Mouse (Mus musculus): Measurements from ENCODE around the gene Fancc. TPM values are rescaled to one million over a fixed set of nuclear protein-coding genes. Genes with fewer than 3 reads are reported as not detected.

Gene Fancc
- polyA plus RNA-seq, 1 experiment from 2014 or later = 23.7 TPM

- no peak for ATAC-seq (ENCODE audit: insufficient number of reproducible peaks, insufficient read depth, low FRiP score, low TSS enrichment)
- Histone ChIP-seq H3K9me3 (no peaks in the 10 kb centered on the region), H3K4me2 (replicated peaks) (no peak overlapping the region), H3K4me3 (no peak overlapping the region), H3K27ac (peak overlapping the region; percentile 76; the same call in 1 of the 2 replicates), H3K9ac (no peak overlapping the region), H3K27me3 (no peaks in the 10 kb centered on the region), H3K4me1 (peaks cover 59% of the 10 kb centered on the region), H3K36me3 (peaks cover 67% of the 10 kb centered on the region)
- 49% methylated on average over 3 of the region's 3 CpGs for WGBS
Measured at GRCm38 (mm10) chr13:63529602-63530370, 32.7 kb upstream of the Fancc start.

- H3K4me3 ChIP-seq = no peak overlapping the region
- H3K9ac ChIP-seq = no peak overlapping the region
- H3K27ac ChIP-seq = peak overlapping the region; percentile 76
- peaks cover 69% of the 10 kb centered on the region for H3K36me3 ChIP-seq
- 0 out of 2 replicates have a peak, but pooled peaks have one; percentile 29 for ATAC-seq (ENCODE audit: insufficient number of reproducible peaks, insufficient read depth, low FRiP score, low TSS enrichment)
- H3K9me3 ChIP-seq = no peaks in the 10 kb centered on the region
- H3K4me2 ChIP-seq (replicated peaks) = peak overlapping the region; percentile 7; the same call in 1 of the 2 replicates
- peaks cover 68% of the 10 kb centered on the region for H3K4me1 ChIP-seq
- 4% methylated on average over 2 of the region's 2 CpGs for WGBS
- no peaks in the 10 kb centered on the region for H3K27me3 ChIP-seq
Measured at GRCm38 (mm10) chr13:63528852-63529251, 31.8 kb upstream of the Fancc start.

GRCm38 (mm10) chr13:63528164-63528675 is 31.1 kb upstream of the Fancc start:
- H3K4me2 ChIP-seq (replicated peaks) = peak overlapping the region; percentile 7; the same call in 1 of the 2 replicates
- no peak overlapping the region for H3K4me3 ChIP-seq
- H3K9me3 ChIP-seq = no peaks in the 10 kb centered on the region
- no peaks in the 10 kb centered on the region for H3K27me3 ChIP-seq
- peak; percentile 72 for ATAC-seq (ENCODE audit: insufficient number of reproducible peaks, insufficient read depth, low FRiP score, low TSS enrichment)
- H3K4me1 ChIP-seq = peaks cover 75% of the 10 kb centered on the region
- 7% methylated on average over 5 of the region's 5 CpGs for WGBS
- H3K36me3 ChIP-seq = peaks cover 64% of the 10 kb centered on the region
- H3K9ac ChIP-seq = no peak overlapping the region
- peak overlapping the region; percentile 76 for H3K27ac ChIP-seq

- Histone ChIP-seq H3K36me3 (peaks cover 57% of the 10 kb centered on the region), H3K4me3 (no peak overlapping the region), H3K9ac (no peak overlapping the region), H3K27me3 (no peaks in the 10 kb centered on the region), H3K4me2 (replicated peaks) (0 out of 2 replicates have a peak overlapping the region, but pooled peaks have one; percentile 3), H3K4me1 (peaks cover 76% of the 10 kb centered on the region), H3K9me3 (no peaks in the 10 kb centered on the region), H3K27ac (peak overlapping the region; percentile 82)
- 26% methylated on average over 11 of the region's 11 CpGs for WGBS
- ATAC-seq (ENCODE audit: insufficient number of reproducible peaks, insufficient read depth, low FRiP score, low TSS enrichment) = peak; percentile 30; the same call in 1 of the 2 replicates
Measured at GRCm38 (mm10) chr13:63525571-63526197, 28.6 kb upstream of the Fancc start.

- peaks cover 63% of the 10 kb centered on the region for H3K36me3 ChIP-seq
- peak overlapping the region; percentile 82 for H3K27ac ChIP-seq
Measured at GRCm38 (mm10) chr13:63524608-63525570, 27.8 kb upstream of the Fancc start.

GRCm38 (mm10) chr13:63524061-63524460 is 27.0 kb upstream of the Fancc start:
- Histone ChIP-seq H3K27ac (0 out of 2 replicates have a peak overlapping the region, but pooled peaks have one; percentile 82), H3K4me3 (no peak overlapping the region), H3K9ac (no peak overlapping the region), H3K9me3 (no peaks in the 10 kb centered on the region), H3K4me1 (peaks cover 65% of the 10 kb centered on the region), H3K36me3 (peaks cover 68% of the 10 kb centered on the region), H3K27me3 (no peaks in the 10 kb centered on the region), H3K4me2 (replicated peaks) (no peak overlapping the region)
- no peak for ATAC-seq (ENCODE audit: insufficient number of reproducible peaks, insufficient read depth, low FRiP score, low TSS enrichment)
- WGBS = 52% methylated on average over 2 of the region's 2 CpGs

More at GRCm38 (mm10) chr13:63524608-63525570, 27.8 kb upstream of the Fancc start:
- 0 out of 2 replicates have a peak overlapping the region, but pooled peaks have one; percentile 1 for H3K4me2 ChIP-seq (replicated peaks)
- no peak for ATAC-seq (ENCODE audit: insufficient number of reproducible peaks, insufficient read depth, low FRiP score, low TSS enrichment)
- H3K9me3 ChIP-seq = no peaks in the 10 kb centered on the region
- peaks cover 72% of the 10 kb centered on the region for H3K4me1 ChIP-seq
- no peak overlapping the region for H3K9ac ChIP-seq
- WGBS = 46% methylated on average over 25 of the region's 25 CpGs
- H3K4me3 ChIP-seq = no peak overlapping the region
- H3K27me3 ChIP-seq = no peaks in the 10 kb centered on the region

GRCm38 (mm10) chr13:63522832-63523231 is 25.8 kb upstream of the Fancc start:
- H3K36me3 ChIP-seq = peaks cover 80% of the 10 kb centered on the region
- H3K27me3 ChIP-seq = no peaks in the 10 kb centered on the region
- WGBS = 42% methylated on average over 10 of the region's 10 CpGs
- H3K4me3 ChIP-seq = no peak overlapping the region
- H3K4me1 ChIP-seq = peaks cover 53% of the 10 kb centered on the region
- no peak for ATAC-seq (ENCODE audit: insufficient number of reproducible peaks, insufficient read depth, low FRiP score, low TSS enrichment)
- H3K4me2 ChIP-seq (replicated peaks) = no peak overlapping the region
- no peak overlapping the region for H3K9ac ChIP-seq
- H3K9me3 ChIP-seq = no peaks in the 10 kb centered on the region
- H3K27ac ChIP-seq = peak overlapping the region; percentile 46; the same call in 1 of the 2 replicates

GRCm38 (mm10) chr13:63520110-63520509 is 23.0 kb upstream of the Fancc start:
- Histone ChIP-seq H3K9ac (no peak overlapping the region), H3K9me3 (no peaks in the 10 kb centered on the region), H3K4me3 (no peak overlapping the region), H3K27ac (no peak overlapping the region), H3K36me3 (peaks cover 88% of the 10 kb centered on the region), H3K4me1 (peaks cover 34% of the 10 kb centered on the region), H3K4me2 (replicated peaks) (no peak overlapping the region), H3K27me3 (no peaks in the 10 kb centered on the region)
- WGBS = 92% methylated on average over 6 of the region's 6 CpGs
- no peak for ATAC-seq (ENCODE audit: insufficient number of reproducible peaks, insufficient read depth, low FRiP score, low TSS enrichment)

GRCm38 (mm10) chr13:63516535-63516934 is 19.5 kb upstream of the Fancc start:
- no peak overlapping the region for H3K9ac ChIP-seq
- H3K9me3 ChIP-seq = no peaks in the 10 kb centered on the region
- no peak overlapping the region for H3K27ac ChIP-seq
- H3K27me3 ChIP-seq = no peaks in the 10 kb centered on the region
- peaks cover 93% of the 10 kb centered on the region for H3K36me3 ChIP-seq
- H3K4me3 ChIP-seq = no peak overlapping the region
- no peak for ATAC-seq (ENCODE audit: insufficient number of reproducible peaks, insufficient read depth, low FRiP score, low TSS enrichment)
- peaks cover 11% of the 10 kb centered on the region; the same call in 1 of the 2 replicates for H3K4me1 ChIP-seq
- 52% methylated on average over 2 of the region's 2 CpGs for WGBS
- H3K4me2 ChIP-seq (replicated peaks) = no peak overlapping the region

GRCm38 (mm10) chr13:63515542-63515941 is 18.5 kb upstream of the Fancc start:
- Histone ChIP-seq H3K27ac (no peak overlapping the region; the same call in 1 of the 2 replicates), H3K4me1 (peaks cover 11% of the 10 kb centered on the region; the same call in 1 of the 2 replicates), H3K36me3 (peaks cover 94% of the 10 kb centered on the region), H3K9ac (no peak overlapping the region), H3K4me2 (replicated peaks) (no peak overlapping the region), H3K27me3 (no peaks in the 10 kb centered on the region), H3K4me3 (no peak overlapping the region), H3K9me3 (no peaks in the 10 kb centered on the region)
- whole genome bisulfite sequencing = 76% methylated on average over 5 of the region's 5 CpGs
- no peak for ATAC-seq (ENCODE audit: insufficient number of reproducible peaks, insufficient read depth, low FRiP score, low TSS enrichment)

GRCm38 (mm10) chr13:63514931-63515360 is 17.9 kb upstream of the Fancc start:
- peak overlapping the region; percentile 55; the same call in 1 of the 2 replicates for H3K27ac ChIP-seq
- peaks cover 93% of the 10 kb centered on the region for H3K36me3 ChIP-seq
- no peak overlapping the region for H3K4me3 ChIP-seq
- H3K4me1 ChIP-seq = peaks cover 11% of the 10 kb centered on the region; the same call in 1 of the 2 replicates
- no peak for ATAC-seq (ENCODE audit: insufficient number of reproducible peaks, insufficient read depth, low FRiP score, low TSS enrichment)
- H3K9ac ChIP-seq = no peak overlapping the region
- 65% methylated on average over 8 of the region's 8 CpGs for WGBS
- H3K27me3 ChIP-seq = no peaks in the 10 kb centered on the region
- H3K4me2 ChIP-seq (replicated peaks) = no peak overlapping the region
- no peaks in the 10 kb centered on the region for H3K9me3 ChIP-seq

All from embryonic facial prominence, embryonic 12.5 days (tissue).